Mouse (Mus musculus) neural tube, embryonic 13.5 days (tissue): ENCODE data around the gene Kcnh1. TPM values are rescaled to one million over a fixed set of nuclear protein-coding genes. Genes with fewer than 3 reads are reported as not detected.

Experiments
- ATAC-seq: fragments of 200-750 bp; cut with Nextera tagmentation; 2 replicates; pipeline ENCODE4 v1.8.0; 2017; ENCODE audit warnings: low read depth, mild to moderate bottlenecking, moderate TSS enrichment, moderate library complexity
- H3K27ac ChIP-seq: fragments of 300-500 bp; sonication (generic); replicated peaks from 2 replicates; pipeline ENCODE4 v1.5.1; 2015; ENCODE audit warnings: moderate library complexity, mild to moderate bottlenecking, inconsistent platforms
- H3K27me3 ChIP-seq: fragments of 300-500 bp; sonication (generic); 2 replicates; pipeline ENCODE4 v1.6.1; 2015; ENCODE audit warnings: mild to moderate bottlenecking, inconsistent platforms
- H3K36me3 ChIP-seq: fragments of 300-500 bp; sonication (generic); 2 replicates; pipeline ENCODE4 v1.6.1; 2015; ENCODE audit warnings: mild to moderate bottlenecking, inconsistent platforms
- H3K4me1 ChIP-seq: fragments of 300-500 bp; sonication (generic); replicated peaks from 2 replicates; pipeline ENCODE4 v1.6.1; 2015; ENCODE audit warnings: inconsistent platforms
- H3K4me2 ChIP-seq: fragments of 300-500 bp; sonication (generic); 2 replicates; pipeline ENCODE4 v1.6.1; 2015; ENCODE audit warnings: inconsistent platforms, mild to moderate bottlenecking, moderate library complexity
- H3K4me3 ChIP-seq: fragments of 300-500 bp; sonication (generic); 2 replicates; pipeline ENCODE4 v1.5.1; 2015; ENCODE audit warnings: mild to moderate bottlenecking, inconsistent platforms
- H3K9ac ChIP-seq: fragments of 300-500 bp; sonication (generic); 2 replicates; pipeline ENCODE4 v1.6.1; 2015; ENCODE audit warnings: moderate library complexity, mild to moderate bottlenecking, inconsistent platforms
- H3K9me3 ChIP-seq: fragments of 300-500 bp; sonication (generic); 2 replicates; pipeline ENCODE4 v1.6.1; 2016; ENCODE audit warnings: inconsistent platforms
- WGBS: fragments of 180-500 bp; shearing (Covaris S2); methylation state at CpG from one replicate; pipeline ENCODE4 v1.1.7; 2015; 5-methylcytosine and 5-hydroxymethylcytosine counted together
- polyA plus RNA-seq: library from polyadenylated mRNA; unstranded; fragments of >200 nt; fragmentation: Nextera tagmentation; extraction: Ambion mirVana; gene quantifications from 2 replicates; pipeline ENCODE4 v1.2.1, GENCODE M21; 2015

Kcnh1 gene
- polyA plus RNA-seq, 1 experiment from 2014 or later = 3.9 TPM

DNA sequence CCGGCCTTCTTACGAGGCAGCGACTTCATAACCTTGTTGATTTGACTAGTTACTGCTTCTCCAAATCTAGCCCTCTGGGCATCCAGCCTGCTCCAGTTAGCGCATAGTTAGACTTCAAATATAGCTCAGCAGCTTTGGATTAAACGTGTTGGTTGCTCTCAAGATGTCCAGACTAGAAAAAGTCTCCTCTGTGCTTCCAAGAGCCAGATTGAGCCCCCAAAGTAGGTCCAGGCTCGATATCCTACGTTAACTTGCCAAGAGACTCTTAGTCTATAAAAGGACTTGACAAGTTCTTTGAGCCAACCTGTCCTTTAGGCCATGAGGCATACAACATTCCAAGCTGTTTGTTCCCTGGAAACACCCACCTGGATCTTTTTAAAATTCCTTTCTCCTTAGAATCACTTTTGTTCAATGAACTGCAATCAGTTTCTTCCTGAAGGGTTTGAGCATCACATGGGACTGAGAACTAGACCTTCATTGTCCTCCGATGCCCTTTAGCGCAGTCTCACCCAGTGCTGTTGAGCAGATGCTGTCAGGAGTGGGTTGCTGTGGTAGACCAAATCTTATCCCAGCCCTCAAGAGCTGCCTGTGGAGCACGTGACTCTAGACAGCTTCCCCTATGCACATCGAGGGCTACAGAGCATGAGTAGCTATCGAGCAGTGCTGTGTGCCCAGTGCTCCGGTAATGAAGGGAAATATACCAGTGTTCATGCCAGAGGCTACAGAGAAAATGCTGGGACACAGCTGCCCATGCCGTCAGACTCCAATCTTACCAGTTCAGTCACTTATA is 231.0 kb downstream of the Kcnh1 start:
- Histone ChIP-seq H3K4me2 (no peak overlapping the region), H3K36me3 (no peaks in the 10 kb centered on the region), H3K27me3 (no peaks in the 10 kb centered on the region), H3K4me1 (no peaks in the 10 kb centered on the region), H3K9me3 (no peaks in the 10 kb centered on the region), H3K4me3 (no peak overlapping the region), H3K9ac (no peak overlapping the region), H3K27ac (no peak overlapping the region)
- WGBS = 92% methylated on average over 14 of the region's 14 CpGs
- no peak for ATAC-seq

GRCm38 (mm10) chr1:192431423-192431822 is 240.8 kb downstream of the Kcnh1 start:
- Histone ChIP-seq H3K9me3 (no peaks in the 10 kb centered on the region), H3K9ac (no peak overlapping the region), H3K36me3 (no peaks in the 10 kb centered on the region), H3K4me3 (no peak overlapping the region), H3K4me2 (no peak overlapping the region), H3K27me3 (no peaks in the 10 kb centered on the region), H3K27ac (no peak overlapping the region), H3K4me1 (no peaks in the 10 kb centered on the region)
- no peak for ATAC-seq
- WGBS = 79% methylated on average over 2 of the region's 2 CpGs

- Histone ChIP-seq H3K36me3 (no peaks in the 10 kb centered on the region), H3K9me3 (no peaks in the 10 kb centered on the region), H3K4me3 (no peak overlapping the region), H3K27ac (no peak overlapping the region), H3K27me3 (no peaks in the 10 kb centered on the region), H3K4me1 (no peaks in the 10 kb centered on the region; the same call in 1 of the 2 replicates), H3K9ac (no peak overlapping the region), H3K4me2 (no peak overlapping the region)
- ATAC-seq = no peak
- 82% methylated on average over 2 of the region's 2 CpGs for WGBS
Observed at GRCm38 (mm10) chr1:192435503-192435902, 244.9 kb downstream of the Kcnh1 start.

DNA sequence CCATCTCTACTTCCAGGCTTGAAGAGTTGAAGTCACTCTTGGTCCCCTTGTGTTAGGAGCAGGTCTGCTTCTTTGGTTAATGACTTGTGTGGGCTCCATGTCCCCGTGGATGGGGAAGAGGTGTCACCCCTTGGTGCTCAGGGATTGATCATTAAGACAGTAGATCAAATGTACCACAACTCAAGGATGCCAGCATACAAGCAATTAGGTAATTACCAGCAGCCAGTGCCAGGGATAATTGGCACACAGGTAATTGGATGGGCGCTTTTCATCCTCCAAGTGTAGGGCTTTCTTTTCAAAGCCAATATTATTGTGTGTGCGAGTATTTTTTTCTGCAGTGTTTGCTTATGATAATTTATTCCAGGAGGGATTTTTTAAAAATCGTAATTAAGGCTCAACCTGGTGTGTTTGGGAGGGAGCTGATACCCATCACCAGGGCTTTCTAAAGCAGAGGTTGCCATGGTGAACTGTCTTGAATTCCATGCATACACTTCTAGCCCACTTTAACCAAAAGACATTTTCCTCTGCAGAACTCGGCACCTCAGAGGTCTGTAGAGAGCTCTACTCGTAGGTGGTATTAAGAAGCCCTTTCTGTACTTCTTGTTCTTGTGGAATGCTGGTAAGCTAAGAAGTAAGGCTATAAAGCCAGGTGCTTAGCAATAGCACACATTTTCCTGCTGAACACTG is 248.7 kb downstream of the Kcnh1 start:
- Histone ChIP-seq H3K9me3 (no peaks in the 10 kb centered on the region), H3K36me3 (no peaks in the 10 kb centered on the region), H3K4me2 (no peak overlapping the region), H3K4me3 (no peak overlapping the region), H3K9ac (no peak overlapping the region), H3K4me1 (peaks cover 15% of the 10 kb centered on the region), H3K27me3 (no peaks in the 10 kb centered on the region), H3K27ac (no peak overlapping the region)
- ATAC-seq = no peak
- 70% methylated on average over 6 of the region's 6 CpGs for WGBS

DNA sequence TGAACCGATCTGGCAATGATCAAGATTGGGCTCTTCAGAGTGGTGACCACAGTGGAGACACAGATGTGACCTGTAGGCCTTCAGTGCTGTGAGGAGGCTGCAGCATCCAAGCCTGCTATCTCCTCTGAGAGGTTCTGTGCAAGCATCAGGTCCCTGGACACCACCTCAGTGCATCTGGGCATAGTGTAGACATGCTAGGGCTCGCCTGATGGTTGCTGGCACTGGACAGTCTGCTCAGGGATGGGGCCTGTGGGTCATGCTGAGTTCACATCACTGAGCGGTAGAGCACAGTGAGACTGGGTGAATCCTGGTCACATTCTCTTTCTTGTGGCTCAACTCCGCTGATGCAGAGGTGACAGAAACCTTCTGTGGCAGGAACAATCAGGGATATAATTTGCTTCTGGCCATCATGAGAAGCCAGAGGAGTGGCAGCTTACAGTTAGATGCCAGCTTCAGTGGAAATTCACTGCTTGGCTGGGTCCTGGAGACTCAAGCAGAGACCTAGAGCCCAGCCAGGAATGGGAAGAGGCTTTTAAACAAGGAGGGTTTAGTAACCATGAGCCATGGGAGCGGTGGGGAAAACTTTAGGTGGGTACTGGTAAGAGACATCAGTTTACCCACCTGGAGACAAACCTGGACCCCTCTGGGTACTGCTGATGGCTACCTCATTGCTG is 252.3 kb downstream of the Kcnh1 start:
- Histone ChIP-seq H3K27ac (0 out of 2 replicates have a peak overlapping the region, but pooled peaks have one; percentile 25), H3K9ac (no peak overlapping the region), H3K27me3 (no peaks in the 10 kb centered on the region), H3K4me1 (peaks cover 25% of the 10 kb centered on the region), H3K36me3 (no peaks in the 10 kb centered on the region), H3K4me3 (no peak overlapping the region), H3K4me2 (no peak overlapping the region), H3K9me3 (no peaks in the 10 kb centered on the region)
- WGBS = 87% methylated on average over 5 of the region's 5 CpGs
- ATAC-seq = no peak

- WGBS = 70% methylated on average over 20 of the region's 20 CpGs
Observed at GRCm38 (mm10) chr1:192443998-192444657, 253.6 kb downstream of the Kcnh1 start.

DNA sequence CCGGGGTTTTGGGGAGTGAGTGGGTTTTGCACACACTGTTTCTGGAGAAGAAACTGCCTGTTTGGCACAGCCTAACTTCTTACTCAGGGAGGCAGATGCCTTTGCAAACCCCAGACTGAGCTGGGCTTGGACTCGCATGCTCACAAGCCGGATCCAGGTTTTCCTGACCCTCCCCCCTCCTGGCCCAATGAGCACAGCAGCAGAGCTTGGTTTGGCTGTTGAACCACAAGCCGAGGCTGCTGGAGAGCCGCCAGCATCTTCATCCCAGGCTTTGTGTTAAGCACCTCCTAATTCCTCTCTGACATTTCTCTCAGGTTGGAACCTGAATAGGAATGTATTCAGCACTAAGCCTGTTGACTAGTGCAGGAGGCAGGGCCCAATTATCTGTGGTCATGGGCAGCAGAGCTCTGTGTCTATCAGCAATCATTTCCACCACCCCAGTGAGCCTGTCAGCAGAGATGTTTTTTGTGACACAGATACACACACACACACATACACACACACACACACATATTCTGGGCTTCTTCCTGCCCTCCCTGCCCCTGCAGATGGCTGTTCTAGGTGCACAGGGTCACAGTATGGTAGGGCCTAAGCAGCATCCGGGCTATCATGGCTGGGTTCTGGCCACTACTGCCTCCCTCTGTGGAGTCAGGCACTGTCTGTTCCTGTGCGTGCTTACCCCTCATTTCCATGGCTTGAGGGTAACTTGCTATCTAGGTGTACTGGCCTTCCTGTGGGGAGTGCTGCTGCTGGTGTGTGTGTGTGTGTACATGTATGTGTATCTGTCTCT is 254.3 kb downstream of the Kcnh1 start:
- Histone ChIP-seq H3K36me3 (no peaks in the 10 kb centered on the region), H3K4me1 (peaks cover 25% of the 10 kb centered on the region), H3K4me2 (no peak overlapping the region), H3K9ac (0 out of 2 replicates have a peak overlapping the region, but pooled peaks have one; percentile 41), H3K27me3 (no peaks in the 10 kb centered on the region), H3K27ac (peak overlapping the region; percentile 57), H3K9me3 (no peaks in the 10 kb centered on the region), H3K4me3 (no peak overlapping the region)
- ATAC-seq = peak; percentile 85; the same call in 1 of the 2 replicates
- WGBS = 55% methylated on average over 7 of the region's 7 CpGs

More at GRCm38 (mm10) chr1:192443998-192444657, 253.6 kb downstream of the Kcnh1 start:
- Histone ChIP-seq H3K4me1 (peaks cover 25% of the 10 kb centered on the region), H3K36me3 (no peaks in the 10 kb centered on the region), H3K9ac (no peak overlapping the region), H3K4me3 (no peak overlapping the region), H3K4me2 (no peak overlapping the region), H3K27me3 (no peaks in the 10 kb centered on the region), H3K27ac (peak overlapping the region; percentile 57), H3K9me3 (no peaks in the 10 kb centered on the region)
- 0 out of 2 replicates have a peak, but pooled peaks have one; percentile 3 for ATAC-seq

DNA sequence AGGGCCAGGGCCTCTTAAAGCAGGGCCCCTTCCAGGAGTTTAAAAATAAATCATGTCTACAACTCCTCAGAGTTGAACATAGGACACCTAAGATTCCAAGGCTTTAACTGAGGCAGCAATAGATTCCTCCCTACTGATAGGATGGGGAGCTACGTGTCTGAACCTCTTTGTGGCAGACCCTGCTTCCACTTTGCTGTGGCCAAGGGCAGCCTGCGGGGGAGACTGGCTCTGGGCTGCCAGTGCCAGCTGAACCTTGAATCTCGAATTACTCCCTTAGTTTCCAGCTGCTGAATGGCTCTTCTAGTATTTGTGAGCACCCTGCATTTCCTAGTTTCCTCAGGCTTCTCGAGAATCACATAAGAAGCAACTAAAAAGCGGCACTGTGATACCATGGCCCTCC is 255.6 kb downstream of the Kcnh1 start:
- Histone ChIP-seq H3K4me1 (peaks cover 25% of the 10 kb centered on the region), H3K36me3 (no peaks in the 10 kb centered on the region), H3K9ac (no peak overlapping the region), H3K27me3 (no peaks in the 10 kb centered on the region), H3K27ac (no peak overlapping the region), H3K9me3 (no peaks in the 10 kb centered on the region), H3K4me2 (no peak overlapping the region), H3K4me3 (no peak overlapping the region)
- no peak for ATAC-seq
- 64% methylated on average over 5 of the region's 5 CpGs for WGBS

GRCm38 (mm10) chr1:192447666-192448065 is 257.1 kb downstream of the Kcnh1 start:
- H3K36me3 ChIP-seq = no peaks in the 10 kb centered on the region
- no peak for ATAC-seq

DNA sequence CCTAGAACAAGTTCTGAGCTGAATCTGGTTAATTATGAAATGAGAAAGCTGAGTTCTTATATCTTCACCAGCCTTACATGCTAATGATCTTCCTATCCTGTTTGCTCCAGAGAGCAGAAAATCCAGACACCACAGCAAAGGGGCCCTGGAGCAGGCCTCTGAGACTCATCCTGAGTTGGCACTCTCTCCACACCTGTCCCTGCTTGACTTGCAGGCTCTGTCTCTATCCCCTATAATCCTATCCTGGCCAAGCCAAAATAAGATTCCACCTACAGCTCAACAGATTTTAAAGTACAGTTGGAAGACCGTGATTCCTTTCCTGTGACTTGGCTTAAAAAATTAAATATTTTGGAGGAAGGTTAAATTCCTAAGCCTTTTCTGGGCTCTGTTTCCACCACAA is 257.9 kb downstream of the Kcnh1 start:
- Histone ChIP-seq H3K9ac (no peak overlapping the region), H3K27me3 (no peaks in the 10 kb centered on the region), H3K4me2 (no peak overlapping the region), H3K36me3 (no peaks in the 10 kb centered on the region), H3K9me3 (no peaks in the 10 kb centered on the region), H3K4me1 (peaks cover 17% of the 10 kb centered on the region), H3K27ac (no peak overlapping the region), H3K4me3 (no peak overlapping the region)
- WGBS = 91% methylated on average over 1 of the region's 1 CpGs
- no peak for ATAC-seq

More at GRCm38 (mm10) chr1:192447666-192448065, 257.1 kb downstream of the Kcnh1 start:
- Histone ChIP-seq H3K4me2 (no peak overlapping the region), H3K4me3 (no peak overlapping the region), H3K9me3 (no peaks in the 10 kb centered on the region), H3K9ac (no peak overlapping the region), H3K27ac (no peak overlapping the region), H3K4me1 (peaks cover 24% of the 10 kb centered on the region), H3K27me3 (no peaks in the 10 kb centered on the region)
- 67% methylated on average over 2 of the region's 2 CpGs for WGBS
